Mouse (Mus musculus) lung, embryonic 15.5 days (tissue): ENCODE results near the gene Rab11fip3. TPM values are rescaled to one million over a fixed set of nuclear protein-coding genes. Genes with fewer than 3 reads are reported as not detected.
A peak's percentile ranks its signal among the peaks of the same experiment; 100 is the strongest.
"Not testable (repeated sequence)": the region's sequence is repeated elsewhere in the genome, so short reads cannot be mapped to it uniquely, and the experiment has no call there.

Source experiments
- ATAC-seq: fragments of 200-750 bp; cut with Nextera tagmentation; 2 replicates; pipeline ENCODE4 v1.8.0; 2017; ENCODE audit warnings: moderate number of reproducible peaks, borderline replicate concordance; ENCODE audit not compliant: low FRiP score, low TSS enrichment; ENCODE audit errors: extremely low read depth
- H3K27ac ChIP-seq: fragments of 300-500 bp; sonication (generic); 2 replicates; pipeline ENCODE4 v1.5.1; 2015; ENCODE audit warnings: moderate library complexity, mild to moderate bottlenecking, inconsistent platforms
- H3K27me3 ChIP-seq: fragments of 300-500 bp; sonication (generic); 2 replicates; pipeline ENCODE4 v1.6.1; 2015; ENCODE audit warnings: inconsistent platforms
- H3K36me3 ChIP-seq: fragments of 300-500 bp; sonication (generic); 2 replicates; pipeline ENCODE4 v1.6.1; 2015; ENCODE audit warnings: inconsistent platforms
- H3K4me1 ChIP-seq: fragments of 300-500 bp; sonication (generic); 2 replicates; pipeline ENCODE4 v1.6.1; 2015; ENCODE audit warnings: inconsistent platforms
- H3K4me2 ChIP-seq: fragments of 300-500 bp; sonication (generic); 2 replicates; pipeline ENCODE4 v1.6.1; 2015; ENCODE audit warnings: inconsistent platforms, mild to moderate bottlenecking, moderate library complexity
- H3K4me3 ChIP-seq: fragments of 300-500 bp; sonication (generic); 2 replicates; pipeline ENCODE4 v1.5.1; 2015; ENCODE audit warnings: mild to moderate bottlenecking, inconsistent platforms
- H3K9ac ChIP-seq: fragments of 300-500 bp; sonication (generic); 2 replicates; pipeline ENCODE4 v1.6.1; 2015; ENCODE audit warnings: inconsistent platforms
- H3K9me3 ChIP-seq: fragments of 300-500 bp; sonication (generic); 2 replicates; pipeline ENCODE4 v1.6.1; 2016; ENCODE audit warnings: inconsistent platforms
- WGBS: fragments of 180-500 bp; shearing (Covaris S2); methylation state at CpG from one replicate; pipeline ENCODE4 v1.1.7; 2015; 5-methylcytosine and 5-hydroxymethylcytosine counted together
- polyA plus RNA-seq: library from polyadenylated mRNA; unstranded; fragments of >200 nt; fragmentation: Nextera tagmentation; extraction: Ambion mirVana; gene quantifications from 2 replicates; pipeline ENCODE4 v1.2.1, GENCODE M21; 2015

Gene Rab11fip3
- polyA plus RNA-seq = 12.3 and 13.5 TPM in 2 replicates

DNA sequence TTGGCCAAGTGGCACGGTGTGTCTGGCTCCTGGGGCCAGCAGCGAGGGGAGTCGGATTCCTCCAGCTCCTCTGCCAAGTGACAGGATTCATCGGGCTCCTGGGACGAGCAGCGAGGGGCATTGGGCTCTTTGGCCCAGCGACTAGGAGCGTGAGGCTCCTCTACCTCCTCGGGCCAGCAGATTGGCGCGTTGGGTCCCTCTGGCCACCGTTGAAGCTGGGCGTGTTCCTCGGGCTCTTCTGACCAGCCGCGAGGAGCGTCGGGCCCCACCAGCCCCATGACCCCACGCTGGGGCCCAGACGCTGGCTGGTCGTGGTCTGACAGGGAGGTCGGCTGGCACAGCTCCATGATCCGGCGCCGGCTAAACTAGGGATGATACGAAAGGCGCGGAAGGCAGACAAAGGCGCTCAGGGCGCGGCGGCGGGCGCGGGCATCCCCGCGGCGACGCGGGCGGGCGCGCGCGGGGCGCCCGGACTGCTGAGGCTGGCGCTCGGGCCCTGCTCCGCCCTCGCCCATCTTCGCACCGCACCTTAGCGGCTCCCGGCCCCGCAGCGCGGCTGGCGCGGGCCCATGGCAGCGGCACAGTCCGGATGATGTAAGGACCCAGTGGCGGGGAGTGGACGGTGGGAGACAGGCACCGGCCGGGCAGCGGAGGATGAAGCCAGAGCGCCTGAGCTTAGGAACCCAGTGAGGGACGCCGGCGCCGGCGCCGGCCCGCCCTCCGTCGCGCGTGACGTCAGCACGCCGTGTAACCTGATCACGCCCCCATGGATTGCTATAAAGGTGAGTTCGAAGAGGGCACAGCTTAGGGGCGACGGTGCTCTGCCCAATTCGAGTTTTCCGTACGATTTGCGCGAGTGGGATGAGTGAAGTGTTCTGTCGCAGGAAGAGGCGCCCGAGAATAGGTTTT lies at the start of gene Rab11fip3:
Rab11fip3 (minus strand) TSS at position 725 of the 909 bp plus-strand sequence.
- Histone ChIP-seq H3K4me1 (peaks cover 39% of the 10 kb centered on the region), H3K36me3 (no peaks in the 10 kb centered on the region), H3K9ac (peak within 1 kb of the TSS; percentile 82), H3K4me2 (peak within 1 kb of the TSS; percentile 98), H3K27ac (peak within 1 kb of the TSS; percentile 22), H3K9me3 (no peaks in the 10 kb centered on the region), H3K27me3 (peaks cover 11% of the 10 kb centered on the region; the same call in 1 of the 2 replicates), H3K4me3 (peak within 1 kb of the TSS; percentile 66)
- under 1% methylated on average over 77 of the region's 94 CpGs for WGBS
- peak; percentile 83 for ATAC-seq

DNA sequence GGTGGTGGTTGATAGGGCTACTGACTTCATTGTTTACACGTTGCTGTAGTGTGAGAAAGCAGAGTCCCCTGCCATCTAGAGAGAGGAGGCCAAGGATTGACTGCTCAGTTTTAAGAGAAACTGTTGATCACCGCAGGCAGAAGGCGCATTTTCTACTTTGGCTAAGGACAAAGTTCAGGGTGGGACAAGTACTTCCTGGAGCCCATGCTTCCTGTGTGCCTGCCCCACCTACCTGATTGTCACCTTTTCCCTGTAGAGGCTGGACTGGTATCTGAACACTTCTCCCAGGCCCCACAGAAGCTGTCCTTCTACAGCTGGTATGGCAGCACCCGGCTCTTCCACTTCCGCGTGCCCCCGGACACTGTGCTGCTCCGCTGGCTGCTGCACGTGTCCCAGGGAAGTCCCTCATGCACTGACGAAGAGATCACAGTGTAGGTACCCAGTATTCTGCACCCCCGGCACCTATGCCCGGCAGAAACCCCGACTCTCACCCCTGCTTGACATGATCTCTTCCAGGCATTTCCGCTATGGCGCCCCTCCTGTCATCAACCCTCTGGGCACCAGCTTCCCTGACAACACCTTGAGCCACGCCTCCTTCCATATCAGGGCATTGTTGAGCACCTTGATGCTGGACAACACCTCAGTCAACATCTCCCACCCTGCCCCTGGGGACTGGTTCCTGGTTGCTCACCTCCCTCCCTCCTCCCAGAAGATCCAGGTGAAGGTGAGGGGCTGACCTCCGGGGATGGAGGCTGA lies 47.3 kb upstream of the Rab11fip3 start:
- WGBS = 79% methylated on average over 17 of the region's 17 CpGs
- Histone ChIP-seq H3K36me3 (no peaks in the 10 kb centered on the region), H3K27ac (no peak overlapping the region), H3K27me3 (peaks cover 82% of the 10 kb centered on the region), H3K4me3 (no peak overlapping the region), H3K4me2 (no peak overlapping the region), H3K4me1 (peaks cover 17% of the 10 kb centered on the region), H3K9me3 (no peaks in the 10 kb centered on the region), H3K9ac (no peak overlapping the region)
- ATAC-seq = no peak

- no peak for ATAC-seq
- Histone ChIP-seq H3K4me2 (no peak overlapping the region), H3K27me3 (peaks cover 89% of the 10 kb centered on the region), H3K4me1 (peaks cover 17% of the 10 kb centered on the region), H3K9ac (no peak overlapping the region), H3K4me3 (no peak overlapping the region), H3K27ac (no peak overlapping the region), H3K9me3 (no peaks in the 10 kb centered on the region), H3K36me3 (no peaks in the 10 kb centered on the region)
- 57% methylated on average over 2 of the region's 3 CpGs for WGBS
Observed at GRCm38 (mm10) chr17:26115956-26116487, 46.7 kb upstream of the Rab11fip3 start.

DNA sequence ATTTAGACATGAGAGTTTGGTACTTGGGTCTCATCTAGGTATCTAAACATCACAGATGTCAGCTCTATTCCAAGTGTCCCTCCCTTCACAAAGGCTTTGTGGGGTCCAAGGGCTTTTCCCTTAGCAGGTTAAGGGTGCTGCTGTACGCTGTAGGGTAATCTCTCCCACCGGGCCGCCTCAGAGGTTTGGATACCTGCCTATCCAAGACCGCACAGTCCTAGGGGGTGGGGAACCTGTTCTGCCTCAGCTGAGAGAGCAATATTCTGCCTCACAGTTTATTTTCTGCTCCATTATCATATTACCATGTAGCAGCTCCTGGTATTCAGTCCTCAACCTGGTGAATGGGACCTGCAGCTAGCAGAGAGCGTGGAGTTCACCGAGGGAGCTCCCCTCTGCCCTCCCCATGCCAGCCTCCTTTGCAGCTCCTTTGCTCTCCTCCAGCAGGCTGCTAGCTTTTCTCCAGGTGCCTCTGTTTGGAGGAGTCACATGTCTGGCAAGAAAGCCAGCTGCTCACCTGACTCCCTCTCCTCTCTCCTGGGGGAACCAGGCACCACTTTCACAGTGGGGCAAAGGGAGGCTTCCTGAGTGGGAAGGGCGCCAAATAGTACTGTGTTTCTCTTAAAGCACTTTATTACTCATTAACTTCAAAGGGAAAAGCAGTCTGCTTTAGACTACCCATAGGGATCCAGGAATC lies 46.0 kb upstream of the Rab11fip3 start:
- peaks cover 96% of the 10 kb centered on the region for H3K27me3 ChIP-seq
- no peak overlapping the region for H3K9ac ChIP-seq
- H3K4me2 ChIP-seq = no peak overlapping the region
- H3K4me3 ChIP-seq = no peak overlapping the region
- no peaks in the 10 kb centered on the region for H3K36me3 ChIP-seq
- H3K9me3 ChIP-seq = no peaks in the 10 kb centered on the region
- H3K27ac ChIP-seq = no peak overlapping the region
- peaks cover 17% of the 10 kb centered on the region for H3K4me1 ChIP-seq
- 62% methylated on average over 7 of the region's 7 CpGs for WGBS
- no peak for ATAC-seq

- peaks cover 96% of the 10 kb centered on the region for H3K27me3 ChIP-seq
- H3K4me2 ChIP-seq, H3K4me3 ChIP-seq, H3K36me3 ChIP-seq, ATAC-seq, H3K9me3 ChIP-seq, H3K27ac ChIP-seq, H3K9ac ChIP-seq: not testable (repeated sequence)
- H3K4me1 ChIP-seq = peaks cover 13% of the 10 kb centered on the region
- 59% methylated on average over 7 of the region's 7 CpGs for WGBS
Observed at GRCm38 (mm10) chr17:26114461-26114860, 45.1 kb upstream of the Rab11fip3 start.

GRCm38 (mm10) chr17:26114061-26114460 lies 44.7 kb upstream of the Rab11fip3 start:
- peaks cover 92% of the 10 kb centered on the region for H3K27me3 ChIP-seq
- H3K36me3 ChIP-seq = no peaks in the 10 kb centered on the region
- H3K27ac ChIP-seq = no peak overlapping the region
- H3K9me3 ChIP-seq = no peaks in the 10 kb centered on the region
- 12% methylated on average over 8 of the region's 8 CpGs for WGBS
- H3K4me1 ChIP-seq = peaks cover 13% of the 10 kb centered on the region
- H3K4me3 ChIP-seq = peak overlapping the region; percentile 70
- H3K9ac ChIP-seq = peak overlapping the region; percentile 58; the same call in 1 of the 2 replicates
- peak overlapping the region; percentile 97 for H3K4me2 ChIP-seq
- ATAC-seq = no peak

- no peaks in the 10 kb centered on the region for H3K36me3 ChIP-seq
- WGBS = under 1% methylated on average over 74 of the region's 75 CpGs
- H3K4me3 ChIP-seq = peak within 1 kb of the TSS; percentile 70
- H3K4me1 ChIP-seq = peaks cover 13% of the 10 kb centered on the region
- H3K9me3 ChIP-seq = no peaks in the 10 kb centered on the region
- H3K9ac ChIP-seq = peak within 1 kb of the TSS; percentile 58
- peak within 1 kb of the TSS; percentile 97 for H3K4me2 ChIP-seq
- H3K27me3 ChIP-seq = peaks cover 85% of the 10 kb centered on the region
- peak within 1 kb of the TSS; percentile 8; the same call in 1 of the 2 replicates for H3K27ac ChIP-seq
- ATAC-seq = peak; percentile 62
Observed at GRCm38 (mm10) chr17:26113181-26113948, 44.0 kb upstream of the Rab11fip3 start, which contains the start of gene Tmem8. TSS of gene Tmem8 (plus strand) at chr17:26113299.

DNA sequence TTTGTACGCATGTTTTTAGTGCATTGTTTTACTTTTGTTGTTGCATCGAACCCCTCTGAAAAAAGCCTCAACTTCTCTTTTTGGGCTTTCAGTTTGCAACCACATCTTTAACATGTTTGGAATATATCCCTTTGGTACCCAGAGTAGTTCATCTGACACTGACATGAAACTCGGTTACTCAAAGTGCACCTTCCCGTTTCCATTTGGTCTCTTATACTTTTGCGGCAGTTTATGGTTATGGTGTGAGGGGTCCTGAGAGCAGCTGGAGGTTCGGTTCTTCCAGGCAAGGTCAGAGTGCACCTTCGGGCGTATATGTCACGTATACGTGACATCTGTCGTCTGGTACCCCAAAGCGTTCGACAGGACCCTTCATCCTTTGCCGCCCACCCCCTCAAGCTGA lies 43.4 kb upstream of the Rab11fip3 start:
- 16% methylated on average over 14 of the region's 14 CpGs for WGBS
- no peak for ATAC-seq
- Histone ChIP-seq H3K4me1 (peaks cover 13% of the 10 kb centered on the region), H3K9me3 (no peaks in the 10 kb centered on the region), H3K9ac (peak overlapping the region; percentile 58), H3K4me2 (peak overlapping the region; percentile 97), H3K4me3 (peak overlapping the region; percentile 70), H3K27me3 (peaks cover 79% of the 10 kb centered on the region), H3K36me3 (no peaks in the 10 kb centered on the region), H3K27ac (no peak overlapping the region)

GRCm38 (mm10) chr17:26111722-26112121 lies 42.4 kb upstream of the Rab11fip3 start:
- ATAC-seq = no peak
- Histone ChIP-seq H3K27ac (no peak overlapping the region), H3K9ac (no peak overlapping the region), H3K27me3 (peaks cover 69% of the 10 kb centered on the region), H3K4me1 (peaks cover 13% of the 10 kb centered on the region), H3K4me2 (no peak overlapping the region), H3K9me3 (no peaks in the 10 kb centered on the region), H3K4me3 (no peak overlapping the region), H3K36me3 (no peaks in the 10 kb centered on the region)
- 33% methylated on average over 4 of the region's 4 CpGs for WGBS

DNA sequence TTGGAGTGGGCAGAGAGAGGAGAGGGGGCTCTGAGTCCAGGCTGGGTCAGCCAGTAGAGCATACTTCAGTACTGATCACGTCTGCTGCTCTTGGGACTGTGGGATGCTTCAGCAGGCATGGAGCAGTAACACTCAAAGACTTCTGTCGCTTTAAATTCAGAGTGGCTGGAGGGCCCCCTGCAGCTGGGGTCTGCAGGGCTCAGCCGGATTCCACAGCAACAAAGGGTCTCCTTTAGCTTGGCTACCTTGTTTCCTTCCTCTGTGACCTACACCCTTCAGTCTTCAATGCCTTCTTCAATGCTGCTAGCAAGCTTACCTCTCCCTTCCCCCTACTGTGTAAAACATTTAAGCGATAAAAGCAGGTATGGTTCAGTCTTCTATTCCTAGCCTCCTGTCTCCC lies 41.7 kb upstream of the Rab11fip3 start:
- Histone ChIP-seq H3K4me3 (no peak overlapping the region), H3K4me1 (peaks cover 13% of the 10 kb centered on the region), H3K27ac (no peak overlapping the region), H3K9me3 (no peaks in the 10 kb centered on the region), H3K36me3 (no peaks in the 10 kb centered on the region), H3K27me3 (peaks cover 62% of the 10 kb centered on the region), H3K9ac (no peak overlapping the region), H3K4me2 (no peak overlapping the region)
- WGBS = 3% methylated on average over 4 of the region's 4 CpGs
- no peak for ATAC-seq

- Histone ChIP-seq H3K27ac (no peak overlapping the region), H3K4me1 (peaks cover 13% of the 10 kb centered on the region), H3K27me3 (peaks cover 54% of the 10 kb centered on the region), H3K9me3 (no peaks in the 10 kb centered on the region), H3K4me3 (no peak overlapping the region), H3K36me3 (no peaks in the 10 kb centered on the region), H3K9ac (no peak overlapping the region), H3K4me2 (no peak overlapping the region)
- WGBS = 27% methylated on average over 4 of the region's 4 CpGs
- ATAC-seq = no peak
Observed at GRCm38 (mm10) chr17:26110156-26110555, 40.8 kb upstream of the Rab11fip3 start.
